Mouse (Mus musculus) frontal cortex, postnatal 10 days (tissue): ENCODE measurements around the gene Csnk2a1.
"Not testable (repeated sequence)": the region's sequence is repeated elsewhere in the genome, so short reads cannot be mapped to it uniquely, and the experiment has no call there.

ENCODE experiments used
- DNase-seq, 2 experiments: peaks; one replicate each; pipeline ENCODE4 v3.0.0; 2022; ENCODE audit warnings: low spot score in 2 of 2, mixed read lengths in 1 of 2

Gene Csnk2a1

GRCm38 (mm10) chr2:152237926-152238325 lies 11.3 kb downstream of the Csnk2a1 start:
- DNase-seq: no peak

- no peak for DNase-seq
Observed at GRCm38 (mm10) chr2:152240580-152240979, 13.9 kb downstream of the Csnk2a1 start.

GRCm38 (mm10) chr2:152247213-152247612 lies 20.6 kb downstream of the Csnk2a1 start:
- DNase-seq: no peak

GRCm38 (mm10) chr2:152250511-152250910 lies 23.9 kb downstream of the Csnk2a1 start:
- no peak for DNase-seq

GRCm38 (mm10) chr2:152259739-152260138 lies 33.1 kb downstream of the Csnk2a1 start:
- DNase-seq: no peak

- no peak for DNase-seq
Observed at GRCm38 (mm10) chr2:152273639-152274038, 47.0 kb downstream of the Csnk2a1 start.

- DNase-seq: no peak
Observed at GRCm38 (mm10) chr2:152281407-152281806, 54.8 kb downstream of the Csnk2a1 start.

GRCm38 (mm10) chr2:152287560-152287959 lies 60.9 kb downstream of the Csnk2a1 start:
- DNase-seq: no peak

- no peak for DNase-seq
Observed at GRCm38 (mm10) chr2:152288046-152288445, 61.4 kb downstream of the Csnk2a1 start.

- DNase-seq: not testable (repeated sequence)
Observed at GRCm38 (mm10) chr2:152289623-152290022, 63.0 kb downstream of the Csnk2a1 start.

GRCm38 (mm10) chr2:152292475-152292874 lies 65.8 kb downstream of the Csnk2a1 start:
- DNase-seq: no peak

GRCm38 (mm10) chr2:152293179-152293726 lies 66.6 kb downstream of the Csnk2a1 start:
- no peak for DNase-seq

GRCm38 (mm10) chr2:152293727-152294475 lies 67.3 kb downstream of the Csnk2a1 start, which contains the start of gene Tbc1d20:
TSS of gene Tbc1d20 (plus strand) at chr2:152293828.
- peak; percentile 79 to 88 for DNase-seq

- no peak for DNase-seq
Observed at GRCm38 (mm10) chr2:152294541-152294940, 67.9 kb downstream of the Csnk2a1 start.

- no peak for DNase-seq
Observed at GRCm38 (mm10) chr2:152302862-152303261, 76.2 kb downstream of the Csnk2a1 start.

GRCm38 (mm10) chr2:152303781-152304180 lies 77.1 kb downstream of the Csnk2a1 start:
- no peak for DNase-seq

- no peak for DNase-seq
Observed at GRCm38 (mm10) chr2:152305480-152305879, 78.8 kb downstream of the Csnk2a1 start.

- DNase-seq: no peak
Observed at GRCm38 (mm10) chr2:152307186-152307585, 80.5 kb downstream of the Csnk2a1 start.

- no peak for DNase-seq
Observed at GRCm38 (mm10) chr2:152312996-152313395, 86.4 kb downstream of the Csnk2a1 start.

- no peak for DNase-seq
Observed at GRCm38 (mm10) chr2:152313926-152314325, 87.3 kb downstream of the Csnk2a1 start.

- DNase-seq: no peak
Observed at GRCm38 (mm10) chr2:152317054-152317453, 90.4 kb downstream of the Csnk2a1 start.

- DNase-seq: no peak
Observed at GRCm38 (mm10) chr2:152321558-152321957, 94.9 kb downstream of the Csnk2a1 start.

- no peak for DNase-seq
Observed at GRCm38 (mm10) chr2:152322198-152322597, 95.6 kb downstream of the Csnk2a1 start.
